Mouse (Mus musculus) forebrain, embryonic 16.5 days (tissue): Measurements from ENCODE around the gene Pepd. TPM values are rescaled to one million over a fixed set of nuclear protein-coding genes. Genes with fewer than 3 reads are reported as not detected.

Experiments
- ATAC-seq: fragments of 200-750 bp; cut with Nextera tagmentation; 2 replicates; pipeline ENCODE4 v1.8.0; 2017; ENCODE audit warnings: mild to moderate bottlenecking, moderate library complexity
- H3K27ac ChIP-seq: fragments of 300-500 bp; sonication (generic); 2 replicates; pipeline ENCODE4 v1.5.1; 2014; ENCODE audit warnings: low read length, control low read depth
- H3K27me3 ChIP-seq: fragments of 300-500 bp; sonication (generic); replicated peaks from 2 replicates; pipeline ENCODE4 v1.6.1; 2014; ENCODE audit warnings: low read length; ENCODE audit not compliant: control insufficient read depth, insufficient read depth
- H3K36me3 ChIP-seq: fragments of 300-500 bp; sonication (generic); 2 replicates; pipeline ENCODE4 v1.6.1; 2014; ENCODE audit not compliant: control insufficient read depth, insufficient read depth
- H3K4me1 ChIP-seq: fragments of 300-500 bp; sonication (generic); replicated peaks from 2 replicates; pipeline ENCODE4 v1.6.1; 2014; ENCODE audit warnings: low read length; ENCODE audit not compliant: control insufficient read depth, insufficient read depth
- H3K4me2 ChIP-seq: fragments of 300-500 bp; sonication (generic); 2 replicates; pipeline ENCODE4 v1.6.1; 2014; ENCODE audit warnings: mild to moderate bottlenecking, low read length, control low read depth
- H3K4me3 ChIP-seq: fragments of 300-500 bp; sonication (generic); replicated peaks from 2 replicates; pipeline ENCODE4 v1.5.1; 2014; ENCODE audit warnings: mild to moderate bottlenecking, low read length, control low read depth
- H3K9ac ChIP-seq: fragments of 300-500 bp; sonication (generic); replicated peaks from 2 replicates; pipeline ENCODE4 v1.6.1; 2014; ENCODE audit warnings: low read depth, low read length, control low read depth
- H3K9me3 ChIP-seq: fragments of 300-500 bp; sonication (generic); 2 replicates; pipeline ENCODE4 v1.6.1; 2016; ENCODE audit warnings: low read length; ENCODE audit not compliant: control insufficient read depth
- WGBS: fragments of 180-500 bp; shearing (Covaris S2); extraction: QIAGEN DNeasy Blood & Tissue Kit; methylation state at CpG from one replicate; pipeline ENCODE4 v1.1.7; 2014; 5-methylcytosine and 5-hydroxymethylcytosine counted together
- polyA plus RNA-seq: library from polyadenylated mRNA; unstranded; fragments of >200 nt; fragmentation: Nextera tagmentation; extraction: Ambion mirVana; gene quantifications from 2 replicates; pipeline ENCODE4 v1.2.1, GENCODE M21; 2015

The Pepd gene
- polyA plus RNA-seq: 51.8 and 58.0 TPM in 2 replicates

GRCm38 (mm10) chr7:34911919-34912897, at the start of gene Pepd:
Gene Pepd, plus strand, starts transcription at chr7:34912379.
- no peak within 1 kb of the TSS for H3K27ac ChIP-seq
- peaks cover 9% of the 10 kb centered on the region for H3K4me1 ChIP-seq
- no peaks in the 10 kb centered on the region for H3K9me3 ChIP-seq
- H3K36me3 ChIP-seq: no peaks in the 10 kb centered on the region
- H3K27me3 ChIP-seq: no peaks in the 10 kb centered on the region
- peak within 1 kb of the TSS; percentile 63 for H3K9ac ChIP-seq
- peak within 1 kb of the TSS; percentile 60 for H3K4me3 ChIP-seq
- peak within 1 kb of the TSS; percentile 72 for H3K4me2 ChIP-seq
- 7% methylated on average over 44 of the region's 44 CpGs for WGBS
- peak; percentile 96 for ATAC-seq

GRCm38 (mm10) chr7:34867289-34867688, 44.9 kb upstream of the Pepd start:
- Histone ChIP-seq H3K4me3 (no peak overlapping the region), H3K4me2 (no peak overlapping the region), H3K27ac (no peak overlapping the region), H3K4me1 (peaks cover 17% of the 10 kb centered on the region), H3K27me3 (no peaks in the 10 kb centered on the region), H3K9ac (no peak overlapping the region), H3K9me3 (no peaks in the 10 kb centered on the region), H3K36me3 (no peaks in the 10 kb centered on the region)
- 55% methylated on average over 6 of the region's 6 CpGs for WGBS
- ATAC-seq: no peak

- peak; percentile 94 for ATAC-seq
- Histone ChIP-seq H3K4me3 (no peak overlapping the region; the same call in 1 of the 2 replicates), H3K9me3 (no peaks in the 10 kb centered on the region), H3K4me2 (peak overlapping the region; percentile 42), H3K9ac (no peak overlapping the region), H3K4me1 (peaks cover 17% of the 10 kb centered on the region), H3K36me3 (no peaks in the 10 kb centered on the region), H3K27ac (peak overlapping the region; percentile 82), H3K27me3 (no peaks in the 10 kb centered on the region)
- 17% methylated on average over 13 of the region's 13 CpGs for WGBS
These were observed 42.5 kb upstream of the Pepd start for GRCm38 (mm10) chr7:34869693-34870092.

- H3K4me2 ChIP-seq: no peak overlapping the region
- H3K36me3 ChIP-seq: no peaks in the 10 kb centered on the region
- no peak overlapping the region for H3K27ac ChIP-seq
- no peaks in the 10 kb centered on the region for H3K27me3 ChIP-seq
- no peak for ATAC-seq
- H3K4me1 ChIP-seq: peaks cover 4% of the 10 kb centered on the region
- H3K9ac ChIP-seq: no peak overlapping the region
- no peaks in the 10 kb centered on the region for H3K9me3 ChIP-seq
- 63% methylated on average over 7 of the region's 7 CpGs for WGBS
- no peak overlapping the region for H3K4me3 ChIP-seq
These were observed 35.4 kb upstream of the Pepd start for GRCm38 (mm10) chr7:34876787-34877186.

- no peak for ATAC-seq
- H3K9ac ChIP-seq: no peak overlapping the region
- H3K9me3 ChIP-seq: no peaks in the 10 kb centered on the region
- WGBS: 45% methylated on average over 7 of the region's 7 CpGs
- peaks cover 4% of the 10 kb centered on the region for H3K4me1 ChIP-seq
- no peaks in the 10 kb centered on the region for H3K36me3 ChIP-seq
- no peak overlapping the region for H3K27ac ChIP-seq
- H3K27me3 ChIP-seq: no peaks in the 10 kb centered on the region
- H3K4me3 ChIP-seq: no peak overlapping the region
- H3K4me2 ChIP-seq: no peak overlapping the region
These were observed 34.4 kb upstream of the Pepd start for GRCm38 (mm10) chr7:34877820-34878219.

GRCm38 (mm10) chr7:34888441-34888840, 23.7 kb upstream of the Pepd start:
- peak; percentile 38 for ATAC-seq

GRCm38 (mm10) chr7:34888891-34889290, 23.3 kb upstream of the Pepd start:
- Histone ChIP-seq H3K27me3 (no peaks in the 10 kb centered on the region), H3K9ac (no peak overlapping the region), H3K4me3 (no peak overlapping the region), H3K27ac (peak overlapping the region; percentile 17), H3K9me3 (no peaks in the 10 kb centered on the region), H3K4me2 (no peak overlapping the region), H3K4me1 (peaks cover 5% of the 10 kb centered on the region; the same call in 1 of the 2 replicates), H3K36me3 (no peaks in the 10 kb centered on the region)
- 43% methylated on average over 12 of the region's 12 CpGs for WGBS
- peak; percentile 82 for ATAC-seq

More at GRCm38 (mm10) chr7:34888441-34888840, 23.7 kb upstream of the Pepd start:
- Histone ChIP-seq H3K36me3 (no peaks in the 10 kb centered on the region), H3K4me2 (no peak overlapping the region), H3K9ac (no peak overlapping the region), H3K27me3 (no peaks in the 10 kb centered on the region), H3K27ac (no peak overlapping the region; the same call in 1 of the 2 replicates), H3K4me1 (peaks cover 5% of the 10 kb centered on the region; the same call in 1 of the 2 replicates), H3K4me3 (no peak overlapping the region), H3K9me3 (no peaks in the 10 kb centered on the region)
- WGBS: 81% methylated on average over 6 of the region's 6 CpGs

- no peaks in the 10 kb centered on the region for H3K36me3 ChIP-seq
- H3K4me2 ChIP-seq: no peak overlapping the region
- ATAC-seq: no peak
- no peaks in the 10 kb centered on the region for H3K9me3 ChIP-seq
- H3K9ac ChIP-seq: no peak overlapping the region
- peaks cover 10% of the 10 kb centered on the region; the same call in 1 of the 2 replicates for H3K4me1 ChIP-seq
- H3K27ac ChIP-seq: no peak overlapping the region
- H3K4me3 ChIP-seq: no peak overlapping the region
- 100% methylated on average over 1 of the region's 1 CpGs for WGBS
- no peaks in the 10 kb centered on the region for H3K27me3 ChIP-seq
These were observed 19.3 kb upstream of the Pepd start for GRCm38 (mm10) chr7:34892845-34893244.

- H3K9ac ChIP-seq: no peak overlapping the region
- no peaks in the 10 kb centered on the region for H3K27me3 ChIP-seq
- no peaks in the 10 kb centered on the region for H3K9me3 ChIP-seq
- no peak overlapping the region for H3K4me2 ChIP-seq
- H3K4me1 ChIP-seq: 0 out of 2 replicates have a peak, but pooled peaks cover 5% of the 10 kb centered on the region
- no peak overlapping the region for H3K4me3 ChIP-seq
- ATAC-seq: no peak
- 86% methylated on average over 4 of the region's 4 CpGs for WGBS
- no peak overlapping the region for H3K27ac ChIP-seq
- H3K36me3 ChIP-seq: no peaks in the 10 kb centered on the region
These were observed 15.7 kb upstream of the Pepd start for GRCm38 (mm10) chr7:34896461-34896860.
